Mouse (Mus musculus) heart, embryonic 14.5 days (tissue): ENCODE measurements around the gene Hlcs. TPM values are rescaled to one million over a fixed set of nuclear protein-coding genes. Genes with fewer than 3 reads are reported as not detected.
A peak's percentile ranks its signal among the peaks of the same experiment; 100 is the strongest.

Source experiments
- ATAC-seq: fragments of 200-750 bp; cut with Nextera tagmentation; 2 replicates; pipeline ENCODE4 v1.8.0; 2017; ENCODE audit warnings: low read depth, moderate TSS enrichment; ENCODE audit not compliant: insufficient number of reproducible peaks, insufficient read depth, low FRiP score
- H3K27ac ChIP-seq, 2 experiments: fragments of 200-500 bp in 1 of 2; fragments of 300-500 bp in 1 of 2; sonication (generic) in 1 of 2; replicated peaks in 1 of 2; 2 replicates each; pipeline ENCODE4 v1.5.1; 2012 to 2014; ENCODE audit warnings: low read depth in 2 of 2, low read length in 2 of 2, control low read depth in 1 of 2, mild to moderate bottlenecking in 1 of 2, mixed read lengths in 1 of 2; ENCODE audit not compliant: control insufficient read depth in 1 of 2, insufficient read depth in 1 of 2
- H3K27me3 ChIP-seq: fragments of 300-500 bp; sonication (generic); 2 replicates; pipeline ENCODE4 v1.6.1; 2014; ENCODE audit warnings: mild to moderate bottlenecking, low read length, control low read depth; ENCODE audit not compliant: control insufficient read depth, insufficient read depth
- H3K36me3 ChIP-seq: fragments of 300-500 bp; sonication (generic); 2 replicates; pipeline ENCODE4 v1.6.1; 2014; ENCODE audit warnings: mild to moderate bottlenecking, control low read depth, low read length, mixed read lengths; ENCODE audit not compliant: control insufficient read depth, insufficient read depth
- H3K4me1 ChIP-seq, 2 experiments: fragments of 200-500 bp in 1 of 2; fragments of 300-500 bp in 1 of 2; sonication (generic) in 1 of 2; 2 replicates each; pipeline ENCODE4 v1.6.1; 2012 to 2014; ENCODE audit warnings: low read length in 2 of 2, control low read depth in 1 of 2, mixed read lengths in 1 of 2; ENCODE audit not compliant: control insufficient read depth in 2 of 2, insufficient read depth in 2 of 2
- H3K4me2 ChIP-seq: fragments of 300-500 bp; sonication (generic); 2 replicates; pipeline ENCODE4 v1.6.1; 2014; ENCODE audit warnings: mild to moderate bottlenecking, low read length
- H3K4me3 ChIP-seq, 2 experiments: fragments of 200-500 bp in 1 of 2; fragments of 300-500 bp in 1 of 2; sonication (generic) in 1 of 2; 2 replicates each; pipeline ENCODE4 v1.5.1; 2012 to 2014; ENCODE audit warnings: low read length in 2 of 2, mild to moderate bottlenecking in 2 of 2, control low read depth in 1 of 2, low read depth in 1 of 2, moderate library complexity in 1 of 2; ENCODE audit not compliant: control insufficient read depth in 1 of 2, insufficient read depth in 1 of 2
- H3K9ac ChIP-seq: fragments of 300-500 bp; sonication (generic); 2 replicates; pipeline ENCODE4 v1.6.1; 2014; ENCODE audit warnings: mild to moderate bottlenecking, low read length
- H3K9me3 ChIP-seq: fragments of 300-500 bp; sonication (generic); 2 replicates; pipeline ENCODE4 v1.6.1; 2016; ENCODE audit warnings: low read length, control low read depth; ENCODE audit not compliant: control insufficient read depth
- WGBS: fragments of 180-500 bp; shearing (Covaris S2); extraction: QIAGEN DNeasy Blood & Tissue Kit; methylation state at CpG from one replicate; pipeline ENCODE4 v1.1.7; 2014; 5-methylcytosine and 5-hydroxymethylcytosine counted together
- polyA plus RNA-seq: library from polyadenylated mRNA; unstranded; fragments of >200 nt; fragmentation: Nextera tagmentation; extraction: Ambion mirVana; gene quantifications from 2 replicates; pipeline ENCODE4 v1.2.1, GENCODE M21; 2014

Gene Hlcs
- 7.6 and 8.1 TPM in 2 replicates for polyA plus RNA-seq

DNA sequence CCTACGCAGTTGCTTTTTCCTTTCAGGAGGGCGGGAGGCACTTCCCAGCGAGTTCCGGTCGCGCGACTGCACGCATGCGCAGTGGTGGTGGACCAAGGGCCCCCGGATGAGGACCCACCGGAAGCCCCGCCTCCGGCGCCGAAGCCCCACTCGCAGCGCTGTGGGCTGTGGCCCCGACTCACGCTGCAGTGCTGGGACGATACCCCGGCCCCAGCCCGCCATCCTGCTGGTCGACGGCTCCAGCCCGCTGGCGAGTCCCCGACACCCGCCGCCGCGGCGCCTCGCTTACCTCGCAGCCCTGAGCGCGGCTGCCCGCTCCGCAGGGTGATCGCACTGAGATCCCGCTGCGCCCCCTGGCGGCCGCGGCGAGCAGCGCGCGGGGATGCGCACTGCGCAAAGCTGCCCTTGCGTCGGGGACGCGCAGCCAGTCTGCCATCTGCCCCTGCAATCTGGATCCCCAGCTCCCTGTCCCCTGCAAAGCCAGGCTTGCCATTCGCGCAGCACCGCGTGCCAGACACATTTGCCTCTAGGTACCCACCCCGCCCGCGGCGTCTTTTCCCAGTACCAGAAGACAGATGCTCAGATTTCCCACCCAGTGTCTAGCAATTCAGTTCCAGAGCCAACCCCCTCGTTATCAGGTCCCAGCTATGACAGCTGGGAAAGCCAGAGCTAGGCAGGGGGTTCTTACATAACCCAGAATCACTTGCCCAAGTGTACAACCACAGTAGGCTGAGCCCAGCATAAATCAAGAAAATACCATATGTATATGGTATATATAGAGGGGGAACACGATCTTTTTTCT is at the start of gene Hlcs:
Hlcs (minus strand) TSS at position 343 of the 802 bp plus-strand sequence.
- Histone ChIP-seq H3K27ac (peak within 1 kb of the TSS; percentile 99 to 100), H3K9me3 (no peaks in the 10 kb centered on the region), H3K9ac (peak within 1 kb of the TSS; percentile 89), H3K4me3 (peak within 1 kb of the TSS; percentile 66 to 84), H3K27me3 (no peaks in the 10 kb centered on the region), H3K4me2 (peak within 1 kb of the TSS; percentile 94), H3K36me3 (no peaks in the 10 kb centered on the region), H3K4me1 (peaks cover 5 to 14% of the 10 kb centered on the region in 2 experiments; a peak in 3 of 4 replicates)
- ATAC-seq: peak; percentile 91
- WGBS: 1% methylated on average over 64 of the region's 64 CpGs

DNA sequence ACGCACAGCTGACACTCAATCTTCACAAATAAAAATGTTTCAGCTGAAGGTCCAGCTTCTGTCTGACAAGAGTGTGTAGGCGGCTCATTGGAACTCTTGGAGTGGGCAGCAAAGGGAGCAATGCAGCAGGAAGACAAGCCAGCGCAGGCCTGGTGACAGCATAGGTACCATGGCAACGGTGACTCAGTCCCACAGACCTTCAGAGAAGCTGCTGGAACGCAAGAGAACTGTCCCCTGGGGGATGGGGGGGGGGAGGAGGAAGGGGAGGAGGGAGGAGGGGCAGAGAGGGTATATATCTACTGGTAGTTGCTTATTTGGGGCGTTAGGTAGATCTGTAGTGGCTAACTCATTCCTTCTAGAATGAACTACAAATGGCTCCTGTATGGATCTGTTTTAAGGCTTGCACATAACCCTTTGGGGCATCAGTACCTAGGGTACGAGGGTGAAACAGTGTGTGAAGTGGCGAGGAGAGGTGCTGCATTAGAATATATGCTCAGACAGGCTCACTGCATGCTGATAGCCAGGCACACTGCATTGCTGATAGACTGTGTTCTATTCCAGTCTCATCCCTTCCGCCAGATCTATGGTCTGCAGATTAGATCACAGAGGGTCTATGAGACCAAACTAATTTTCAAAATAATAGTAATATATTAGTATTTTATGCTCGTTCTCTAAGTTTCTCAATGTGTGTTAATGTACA is 49.0 kb upstream of the Hlcs start:
- peaks cover 5 to 13% of the 10 kb centered on the region in 2 experiments for H3K4me1 ChIP-seq
- WGBS: 24% methylated on average over 10 of the region's 10 CpGs
- H3K27ac ChIP-seq: peak overlapping the region; percentile 57 to 64; a peak in 3 of 4 replicates
- H3K9ac ChIP-seq: no peak overlapping the region
- H3K4me2 ChIP-seq: peak overlapping the region; percentile 38; the same call in 1 of the 2 replicates
- H3K4me3 ChIP-seq: no peak overlapping the region
- no peaks in the 10 kb centered on the region for H3K9me3 ChIP-seq
- peaks cover 9% of the 10 kb centered on the region; the same call in 1 of the 2 replicates for H3K36me3 ChIP-seq
- no peaks in the 10 kb centered on the region for H3K27me3 ChIP-seq
- peak; percentile 78 for ATAC-seq

DNA sequence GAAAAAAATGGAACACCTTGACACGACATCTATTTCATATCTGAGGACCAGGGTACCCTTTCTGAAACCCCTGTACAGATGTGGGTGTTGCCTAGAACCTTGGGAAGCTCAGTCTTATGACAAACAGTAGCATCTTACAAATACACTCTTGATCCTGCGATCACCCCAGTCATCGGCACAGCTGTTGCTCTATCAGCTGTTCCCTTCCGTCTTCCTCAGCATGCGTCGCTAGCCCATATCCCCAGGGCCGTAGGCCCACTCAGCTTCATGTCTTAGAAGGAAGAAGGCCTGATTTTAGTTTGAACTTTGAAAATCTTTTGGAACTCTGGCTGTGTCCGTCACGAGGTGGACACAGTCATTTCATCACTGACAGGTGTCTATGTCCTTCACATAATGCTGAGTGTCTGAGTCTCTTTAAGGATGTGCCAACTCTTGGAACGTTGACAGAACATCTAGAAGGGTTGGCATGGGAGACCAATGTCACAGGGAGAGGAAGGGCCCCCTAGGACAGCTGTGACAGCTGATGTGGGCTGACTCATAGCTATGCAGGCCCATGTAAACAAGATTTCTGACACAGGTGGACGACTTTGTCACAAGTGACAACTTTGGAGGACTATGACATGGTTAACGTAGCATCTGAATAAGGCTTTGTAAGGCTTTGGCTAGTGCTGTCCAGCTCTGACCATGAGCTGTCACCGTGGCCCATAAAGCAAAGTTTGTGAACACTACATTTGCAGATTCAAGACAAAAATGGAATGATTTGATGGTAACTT is 47.4 kb upstream of the Hlcs start:
- Histone ChIP-seq H3K9me3 (no peaks in the 10 kb centered on the region), H3K4me1 (peaks cover 7 to 13% of the 10 kb centered on the region in 2 experiments), H3K27me3 (no peaks in the 10 kb centered on the region), H3K36me3 (peaks cover 9% of the 10 kb centered on the region; the same call in 1 of the 2 replicates), H3K9ac (no peak overlapping the region), H3K27ac (no peak overlapping the region), H3K4me2 (no peak overlapping the region), H3K4me3 (no peak overlapping the region)
- ATAC-seq: no peak
- WGBS: 77% methylated on average over 13 of the region's 13 CpGs

DNA sequence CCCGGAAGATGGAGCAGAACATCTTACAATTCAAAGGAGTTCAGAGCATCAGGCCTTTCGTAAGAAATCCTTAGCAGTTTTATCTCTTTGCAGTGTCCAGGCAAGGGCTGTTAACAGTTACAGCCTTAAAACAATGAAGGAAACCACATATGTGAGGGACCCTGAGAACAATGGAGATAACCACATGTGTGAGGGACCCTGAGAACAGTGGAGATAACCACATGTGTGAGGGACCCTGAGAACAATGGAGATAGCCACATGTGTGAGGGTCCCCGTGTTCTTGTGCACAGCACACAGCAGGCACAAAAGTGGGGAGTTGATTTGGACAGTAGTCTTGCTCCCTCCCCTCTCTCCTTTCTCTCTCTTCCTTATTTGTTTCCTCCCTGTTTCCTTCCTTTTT is 44.7 kb upstream of the Hlcs start:
- Histone ChIP-seq H3K36me3 (no peaks in the 10 kb centered on the region), H3K4me1 (peaks cover 9 to 10% of the 10 kb centered on the region in 2 experiments), H3K4me3 (no peak overlapping the region), H3K9me3 (no peaks in the 10 kb centered on the region), H3K27ac (no peak overlapping the region), H3K9ac (no peak overlapping the region), H3K4me2 (no peak overlapping the region), H3K27me3 (no peaks in the 10 kb centered on the region)
- no peak for ATAC-seq
- WGBS: 72% methylated on average over 3 of the region's 3 CpGs

DNA sequence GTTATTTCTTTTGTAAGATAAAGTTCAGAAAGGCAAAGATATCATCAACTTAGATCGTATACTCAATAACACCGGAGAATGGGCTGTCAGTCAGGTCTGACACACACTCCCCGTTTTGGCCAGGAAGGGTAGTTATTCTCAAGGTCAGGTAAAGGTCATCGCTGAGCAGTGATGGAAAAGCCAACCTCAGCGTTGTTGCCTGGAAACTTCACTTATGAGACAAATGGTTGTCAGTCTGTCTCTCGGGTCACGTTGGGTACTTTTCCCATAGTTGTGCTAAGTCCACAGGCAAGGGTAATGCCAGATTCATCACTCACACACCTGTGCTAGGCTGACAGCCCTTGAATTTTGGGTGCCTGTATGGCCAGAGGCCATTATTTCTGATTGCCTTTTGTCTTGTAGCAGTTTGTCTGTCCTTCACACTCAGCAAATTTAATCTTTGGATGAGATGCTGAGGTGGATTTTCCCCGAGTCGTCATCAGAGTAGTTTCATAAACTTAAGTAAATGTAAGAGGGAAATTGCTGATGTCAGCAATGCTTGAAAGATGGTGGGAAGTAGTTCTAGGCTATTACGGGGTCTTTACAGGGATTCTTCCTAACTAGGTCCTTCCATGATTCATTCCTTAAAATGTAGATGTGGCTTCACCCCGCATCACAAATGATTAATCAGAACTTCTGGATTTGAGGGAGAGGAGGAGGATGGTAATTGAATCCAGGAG is 43.6 kb upstream of the Hlcs start:
- Histone ChIP-seq H3K4me1 (peaks cover 3 to 4% of the 10 kb centered on the region in 2 experiments; a peak in 3 of 4 replicates), H3K9ac (no peak overlapping the region), H3K27me3 (no peaks in the 10 kb centered on the region), H3K9me3 (no peaks in the 10 kb centered on the region), H3K4me2 (no peak overlapping the region), H3K36me3 (no peaks in the 10 kb centered on the region), H3K4me3 (no peak overlapping the region), H3K27ac (no peak overlapping the region)
- 72% methylated on average over 11 of the region's 11 CpGs for WGBS
- ATAC-seq: no peak

DNA sequence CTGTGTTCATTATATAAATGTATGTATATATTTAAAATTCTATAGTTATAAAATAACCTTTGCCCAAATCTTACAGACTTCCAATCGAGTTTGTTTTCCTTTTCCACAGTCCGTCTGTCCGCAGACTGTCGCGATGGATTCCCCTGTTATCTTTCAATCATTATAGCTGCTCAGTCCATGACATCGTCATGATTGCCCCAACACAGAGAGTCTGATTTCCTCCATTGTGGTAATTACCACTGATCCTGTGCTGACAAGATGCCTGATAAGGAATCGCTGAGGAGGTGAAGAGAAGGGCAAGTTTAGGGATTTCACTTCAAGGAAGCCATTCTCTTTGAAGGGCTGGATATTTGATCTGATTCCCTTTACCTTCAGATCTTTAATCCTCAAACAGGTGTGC is 42.7 kb upstream of the Hlcs start:
- Histone ChIP-seq H3K27me3 (no peaks in the 10 kb centered on the region), H3K36me3 (no peaks in the 10 kb centered on the region), H3K4me1 (peaks cover 0 to 4% of the 10 kb centered on the region in 2 experiments; a peak in 1 of 4 replicates), H3K4me3 (no peak overlapping the region), H3K9ac (no peak overlapping the region), H3K9me3 (no peaks in the 10 kb centered on the region), H3K4me2 (no peak overlapping the region), H3K27ac (no peak overlapping the region)
- WGBS: 47% methylated on average over 7 of the region's 7 CpGs
- no peak for ATAC-seq
